Comparison of ENCODE assay signal across 26 mouse cellular contexts in genomic region chr17:29834333-29834732, GRCm38 (mm10).
A peak's percentile ranks its signal among the peaks of the same experiment; 100 is the strongest.
DNase-seq lines count a peak whose midpoint lies in the region; ATAC-seq and TF ChIP-seq lines count a peak whose summit lies in the region.
"Had no signal": no experiment of that assay in that cellular context is flagged by ENCODE, and none has a peak within 500 bp of the region (broad histone marks: within the 10 kb centered on the region; RNA-seq: fewer than 3 reads in every experiment).

No protein-coding gene starts in this region.

- H3K4me3 ChIP-seq in neural tube, embryonic 13.5 days = no peak overlapping the region
- H3K4me3 ChIP-seq in neural tube, embryonic 15.5 days (replicated peaks) = no peak overlapping the region
- H3K4me3 ChIP-seq in forebrain, embryonic 16.5 days (replicated peaks; ENCODE audit: low read length) = no peak overlapping the region
- no peak overlapping the region for H3K4me3 ChIP-seq in hindbrain, embryonic 12.5 days
- no peak overlapping the region for H3K4me3 ChIP-seq in hindbrain, postnatal 0 days (ENCODE audit: low read length)
- H3K4me3 ChIP-seq in kidney, adult 2 months (ENCODE audit: insufficient read depth, low read depth, low read length) = no peak overlapping the region
- H3K4me3 ChIP-seq: embryonic facial prominence, embryonic 10.5 days; embryonic facial prominence, embryonic 15.5 days; heart, embryonic 10.5 days; heart, embryonic 15.5 days; left cerebral cortex, adult 2 months; limb, embryonic 12.5 days; liver, embryonic 15.5 days; lung, embryonic 15.5 days had no signal

- ATAC-seq in neural tube, embryonic 13.5 days (ENCODE audit: low read depth) = peak; percentile 47; the same call in 1 of the 2 replicates
- ATAC-seq in neural tube, embryonic 15.5 days (ENCODE audit: low FRiP score) = no peak
- peak; percentile 75 for ATAC-seq in forebrain, embryonic 16.5 days
- ATAC-seq in hindbrain, embryonic 12.5 days (ENCODE audit: low FRiP score) = peak; percentile 11; the same call in 1 of the 2 replicates
- ATAC-seq in hindbrain, postnatal 0 days = 0 out of 2 replicates have a peak, but pooled peaks have one; percentile 2

- no peaks in the 10 kb centered on the region for H3K27me3 ChIP-seq in neural tube, embryonic 13.5 days
- H3K27me3 ChIP-seq in neural tube, embryonic 15.5 days (replicated peaks) = no peaks in the 10 kb centered on the region
- H3K27me3 ChIP-seq in forebrain, embryonic 16.5 days (replicated peaks; ENCODE audit: control insufficient read depth, insufficient read depth, low read length) = no peaks in the 10 kb centered on the region
- no peaks in the 10 kb centered on the region for H3K27me3 ChIP-seq in hindbrain, embryonic 12.5 days
- no peaks in the 10 kb centered on the region for H3K27me3 ChIP-seq in hindbrain, postnatal 0 days (ENCODE audit: insufficient read depth, low read length)
- H3K27me3 ChIP-seq in kidney, adult 2 months (replicated peaks; ENCODE audit: control insufficient read depth, insufficient read depth, low read length) = no peaks in the 10 kb centered on the region
- H3K27me3 ChIP-seq: embryonic facial prominence, embryonic 15.5 days; heart, embryonic 15.5 days; limb, embryonic 12.5 days; lung, embryonic 15.5 days had no signal

- H3K9me3 ChIP-seq in neural tube, embryonic 13.5 days = no peaks in the 10 kb centered on the region
- H3K9me3 ChIP-seq in neural tube, embryonic 15.5 days (replicated peaks) = no peaks in the 10 kb centered on the region
- H3K9me3 ChIP-seq in forebrain, embryonic 16.5 days (ENCODE audit: control insufficient read depth, low read length) = no peaks in the 10 kb centered on the region
- no peaks in the 10 kb centered on the region for H3K9me3 ChIP-seq in hindbrain, embryonic 12.5 days (replicated peaks)
- H3K9me3 ChIP-seq in hindbrain, postnatal 0 days (ENCODE audit: low read length) = no peaks in the 10 kb centered on the region
- H3K9me3 ChIP-seq: embryonic facial prominence, embryonic 10.5 days; embryonic facial prominence, embryonic 15.5 days; heart, embryonic 10.5 days; heart, embryonic 15.5 days; limb, embryonic 12.5 days; liver, embryonic 15.5 days; lung, embryonic 15.5 days had no signal

- H3K27ac ChIP-seq in neural tube, embryonic 13.5 days (replicated peaks) = peak overlapping the region; percentile 64
- H3K27ac ChIP-seq in neural tube, embryonic 15.5 days (replicated peaks) = no peak overlapping the region
- H3K27ac ChIP-seq in forebrain, embryonic 16.5 days (ENCODE audit: low read length) = peak overlapping the region; percentile 92
- peak overlapping the region; percentile 30 for H3K27ac ChIP-seq in hindbrain, embryonic 12.5 days
- peak overlapping the region; percentile 51; the same call in 1 of the 2 replicates for H3K27ac ChIP-seq in hindbrain, postnatal 0 days
- no peak overlapping the region for H3K27ac ChIP-seq in kidney, adult 2 months (ENCODE audit: insufficient read depth, low read depth, low read length)
- H3K27ac ChIP-seq: embryonic facial prominence, embryonic 10.5 days; embryonic facial prominence, embryonic 15.5 days; heart, embryonic 10.5 days; heart, embryonic 15.5 days; kidney, postnatal 0 days; left cerebral cortex, adult 2 months; limb, embryonic 12.5 days; liver, embryonic 15.5 days; lung, embryonic 15.5 days had no signal

- H3K9ac ChIP-seq in neural tube, embryonic 13.5 days = no peak overlapping the region
- no peak overlapping the region for H3K9ac ChIP-seq in neural tube, embryonic 15.5 days (replicated peaks)
- no peak overlapping the region for H3K9ac ChIP-seq in forebrain, embryonic 16.5 days (replicated peaks; ENCODE audit: low read depth, low read length)
- 0 out of 2 replicates have a peak overlapping the region, but pooled peaks have one; percentile 23 for H3K9ac ChIP-seq in hindbrain, embryonic 12.5 days
- H3K9ac ChIP-seq in hindbrain, postnatal 0 days (replicated peaks; ENCODE audit: low read length) = no peak overlapping the region
- H3K9ac ChIP-seq: embryonic facial prominence, embryonic 15.5 days; heart, embryonic 15.5 days; limb, embryonic 12.5 days; liver, embryonic 15.5 days; lung, embryonic 15.5 days had no signal

- no peak for TF ChIP-seq POLR2A in kidney, adult 2 months (IDR thresholded peaks at IDR 0.05; ENCODE audit: low read depth, low read length)

- no peak for DNase-seq in hindbrain, postnatal 0 days (ENCODE audit: low spot score)
- DNase-seq in kidney, adult 2 months = no peak
- DNase-seq in spleen, postnatal 10 days (ENCODE audit: low spot score in 2 of 2) = no peak
- DNase-seq: adrenal gland, adult 2 months; B cell, adult 2 months; gastrocnemius, postnatal 25 days; heart, adult 11 months; kidney, adult 8-10 months; kidney, postnatal 4 days; lung, postnatal 36 days; right cerebral cortex, postnatal 4 days; thymus, postnatal 4 days had no signal

- no peak for TF ChIP-seq CTCF in hindbrain, postnatal 0 days (IDR thresholded peaks at IDR 0.05; ENCODE audit: low read depth)
- TF ChIP-seq CTCF in kidney, adult 2 months (conservative IDR thresholded peaks at IDR 0.05; ENCODE audit: insufficient read depth, insufficient read length, low read depth, low read length) = no peak

- 35% methylated on average over 9 of the region's 9 CpGs for WGBS in neural tube, embryonic 13.5 days
- 51% methylated on average over 9 of the region's 9 CpGs for WGBS in neural tube, embryonic 15.5 days
- 50% methylated on average over 9 of the region's 9 CpGs for WGBS in forebrain, embryonic 16.5 days
- 72% methylated on average over 9 of the region's 9 CpGs for WGBS in hindbrain, embryonic 12.5 days
- 44% methylated on average over 9 of the region's 9 CpGs for whole genome bisulfite sequencing in hindbrain, postnatal 0 days
- 86% methylated on average over 9 of the region's 9 CpGs for WGBS in kidney, adult 2 months

- H3K4me2 ChIP-seq in neural tube, embryonic 13.5 days = no peak overlapping the region
- no peak overlapping the region for H3K4me2 ChIP-seq in neural tube, embryonic 15.5 days
- no peak overlapping the region for H3K4me2 ChIP-seq in forebrain, embryonic 16.5 days (ENCODE audit: low read length)
- no peak overlapping the region for H3K4me2 ChIP-seq in hindbrain, embryonic 12.5 days (replicated peaks)
- no peak overlapping the region for H3K4me2 ChIP-seq in hindbrain, postnatal 0 days (ENCODE audit: low read depth, low read length)
- H3K4me2 ChIP-seq: embryonic facial prominence, embryonic 15.5 days; heart, embryonic 15.5 days; limb, embryonic 12.5 days; liver, embryonic 15.5 days; lung, embryonic 15.5 days; midbrain, embryonic 11.5 days had no signal

- peaks cover 7% of the 10 kb centered on the region for H3K36me3 ChIP-seq in neural tube, embryonic 13.5 days
- no peaks in the 10 kb centered on the region for H3K36me3 ChIP-seq in neural tube, embryonic 15.5 days
- H3K36me3 ChIP-seq in forebrain, embryonic 16.5 days (ENCODE audit: control insufficient read depth, insufficient read depth) = no peaks in the 10 kb centered on the region
- H3K36me3 ChIP-seq in hindbrain, embryonic 12.5 days = peaks cover 9% of the 10 kb centered on the region; the same call in 1 of the 2 replicates
- H3K36me3 ChIP-seq in hindbrain, postnatal 0 days (ENCODE audit: insufficient read depth, low read length) = peaks cover 14% of the 10 kb centered on the region; the same call in 1 of the 2 replicates
- H3K36me3 ChIP-seq in kidney, adult 2 months (ENCODE audit: control insufficient read depth, insufficient read depth, low read length) = no peaks in the 10 kb centered on the region
- H3K36me3 ChIP-seq: embryonic facial prominence, embryonic 10.5 days; embryonic facial prominence, embryonic 15.5 days; heart, embryonic 10.5 days; heart, embryonic 15.5 days; liver, embryonic 15.5 days; lung, embryonic 15.5 days had no signal

- H3K4me1 ChIP-seq in neural tube, embryonic 13.5 days (replicated peaks) = peaks cover 38% of the 10 kb centered on the region
- H3K4me1 ChIP-seq in neural tube, embryonic 15.5 days = peaks cover 10% of the 10 kb centered on the region
- H3K4me1 ChIP-seq in forebrain, embryonic 16.5 days (replicated peaks; ENCODE audit: control insufficient read depth, insufficient read depth, low read length) = peaks cover 24% of the 10 kb centered on the region
- H3K4me1 ChIP-seq in hindbrain, embryonic 12.5 days = peaks cover 34% of the 10 kb centered on the region
- 0 out of 2 replicates have a peak, but pooled peaks cover 7% of the 10 kb centered on the region for H3K4me1 ChIP-seq in hindbrain, postnatal 0 days (ENCODE audit: insufficient read depth, low read length)
- H3K4me1 ChIP-seq in kidney, adult 2 months (ENCODE audit: control insufficient read depth, insufficient read depth, low read length) = no peaks in the 10 kb centered on the region
- H3K4me1 ChIP-seq: liver, embryonic 15.5 days; lung, embryonic 15.5 days had no signal

Comparison
In these comparisons a context has a peak if more than half of its experiments do, and no peak if none do; other contexts are left out.
1. H3K27ac ChIP-seq: peak in neural tube, embryonic 13.5 days (single experiment), forebrain, embryonic 16.5 days (single experiment), hindbrain, embryonic 12.5 days (single experiment) and hindbrain, postnatal 0 days (single experiment); none in neural tube, embryonic 15.5 days (single experiment) and kidney, adult 2 months (single experiment).